Comparison of ENCODE assay signal across 25 mouse cellular contexts in the genomic region with DNA sequence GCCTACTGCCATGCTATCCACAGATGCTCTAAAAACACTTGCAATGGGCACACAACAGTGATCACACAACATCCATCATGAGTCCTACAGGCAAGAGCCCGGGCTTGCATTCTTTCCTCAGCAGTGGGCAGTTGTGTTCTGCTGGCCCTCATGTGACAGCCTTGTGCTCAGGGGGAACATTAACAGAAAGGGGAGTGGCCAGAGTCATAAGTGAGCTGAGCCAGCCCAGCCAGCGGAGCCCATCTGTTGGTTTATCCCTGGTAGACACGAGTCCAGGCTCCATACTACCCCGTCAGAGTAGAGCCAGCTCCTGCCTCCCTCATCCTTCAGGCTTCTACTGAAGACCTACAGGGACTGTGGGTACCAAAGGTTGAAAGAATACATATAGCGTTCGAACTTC. TPM values are rescaled to one million over a fixed set of nuclear protein-coding genes. Genes with fewer than 3 reads are reported as not detected.
DNase-seq lines count a peak whose midpoint lies in the region; ATAC-seq lines count a peak whose summit lies in the region.
"Had no signal": no experiment of that assay in that cellular context is flagged by ENCODE, and none has a peak within 500 bp of the region (broad histone marks: within the 10 kb centered on the region; RNA-seq: fewer than 3 reads in every experiment).

No protein-coding gene starts in this region.

- peaks cover 4% of the 10 kb centered on the region; the same call in 1 of the 2 replicates for H3K36me3 ChIP-seq in liver, embryonic 12.5 days
- H3K36me3 ChIP-seq in hindbrain, embryonic 16.5 days (ENCODE audit: control insufficient read depth, insufficient read depth, low read length) = no peaks in the 10 kb centered on the region
- no peaks in the 10 kb centered on the region for H3K36me3 ChIP-seq in hindbrain, embryonic 14.5 days (replicated peaks; ENCODE audit: control insufficient read depth, insufficient read depth)
- H3K36me3 ChIP-seq: forebrain, embryonic 12.5 days; heart, embryonic 15.5 days; limb, embryonic 15.5 days; midbrain, embryonic 13.5 days; neural tube, embryonic 12.5 days had no signal

- no peak overlapping the region for H3K4me3 ChIP-seq in liver, embryonic 12.5 days
- H3K4me3 ChIP-seq in hindbrain, embryonic 16.5 days (ENCODE audit: low read length) = no peak overlapping the region
- no peak overlapping the region for H3K4me3 ChIP-seq in hindbrain, embryonic 14.5 days (replicated peaks; ENCODE audit: low read length)
- H3K4me3 ChIP-seq: forebrain, embryonic 12.5 days; heart, adult 2 months; heart, embryonic 15.5 days; limb, embryonic 15.5 days; midbrain, embryonic 13.5 days; neural tube, embryonic 12.5 days had no signal

- peak; percentile 87 for DNase-seq in kidney, adult 8-10 months
- DNase-seq in kidney, postnatal 14 days = peak; percentile 85
- no peak for DNase-seq in layer of hippocampus, adult 18-20 months (ENCODE audit: low spot score in 2 of 2)
- DNase-seq in hindbrain, embryonic 14.5 days (ENCODE audit: low spot score) = no peak
- DNase-seq in T-cell, adult 2 months (ENCODE audit: low spot score) = no peak
- DNase-seq: adrenal gland, adult 2 months; B cell, adult 2 months; cerebellum, adult 8-10 months; gastrocnemius, postnatal 10 days; heart, adult 2 months; heart, postnatal 4 days; lung, postnatal 10 days; thymus, postnatal 36 days had no signal

- no peaks in the 10 kb centered on the region for H3K9me3 ChIP-seq in liver, embryonic 12.5 days (replicated peaks)
- H3K9me3 ChIP-seq in hindbrain, embryonic 16.5 days (ENCODE audit: control insufficient read depth, low read length) = no peaks in the 10 kb centered on the region
- no peaks in the 10 kb centered on the region for H3K9me3 ChIP-seq in hindbrain, embryonic 14.5 days (ENCODE audit: control insufficient read depth, low read length)
- H3K9me3 ChIP-seq: forebrain, embryonic 12.5 days; heart, embryonic 15.5 days; limb, embryonic 15.5 days; midbrain, embryonic 13.5 days; neural tube, embryonic 12.5 days had no signal

- H3K4me1 ChIP-seq in liver, embryonic 12.5 days = peaks cover 57% of the 10 kb centered on the region
- peaks cover 7% of the 10 kb centered on the region; the same call in 1 of the 2 replicates for H3K4me1 ChIP-seq in hindbrain, embryonic 16.5 days (ENCODE audit: control insufficient read depth, insufficient read depth, low read depth, low read length)
- H3K4me1 ChIP-seq in hindbrain, embryonic 14.5 days (replicated peaks; ENCODE audit: control insufficient read depth, insufficient read depth, low read length) = no peaks in the 10 kb centered on the region; the same call in 1 of the 2 replicates

- WGBS in liver, embryonic 12.5 days (ENCODE audit: insufficient replicate concordance) = 73% methylated on average over 6 of the region's 6 CpGs
- WGBS in hindbrain, embryonic 16.5 days = 84% methylated on average over 6 of the region's 6 CpGs
- WGBS in hindbrain, embryonic 14.5 days = 75% methylated on average over 6 of the region's 6 CpGs

- no peak overlapping the region for H3K9ac ChIP-seq in liver, embryonic 12.5 days
- no peak overlapping the region for H3K9ac ChIP-seq in hindbrain, embryonic 16.5 days (ENCODE audit: low read depth, low read length)
- H3K9ac ChIP-seq in hindbrain, embryonic 14.5 days = no peak overlapping the region
- H3K9ac ChIP-seq: forebrain, embryonic 12.5 days; heart, embryonic 15.5 days; limb, embryonic 15.5 days; midbrain, embryonic 13.5 days; neural tube, embryonic 12.5 days had no signal

- H3K27ac ChIP-seq in liver, embryonic 12.5 days = peak overlapping the region; percentile 77
- no peak overlapping the region for H3K27ac ChIP-seq in hindbrain, embryonic 16.5 days (ENCODE audit: low read depth, low read length)
- no peak overlapping the region for H3K27ac ChIP-seq in hindbrain, embryonic 14.5 days
- H3K27ac ChIP-seq: forebrain, embryonic 12.5 days; heart, adult 2 months; heart, embryonic 15.5 days; hindbrain, postnatal 0 days; limb, embryonic 15.5 days; midbrain, embryonic 13.5 days; neural tube, embryonic 12.5 days had no signal

- peak overlapping the region; percentile 58 for H3K4me2 ChIP-seq in liver, embryonic 12.5 days
- no peak overlapping the region for H3K4me2 ChIP-seq in hindbrain, embryonic 16.5 days (ENCODE audit: low read length)
- H3K4me2 ChIP-seq in hindbrain, embryonic 14.5 days (replicated peaks) = no peak overlapping the region
- H3K4me2 ChIP-seq: forebrain, embryonic 12.5 days; heart, embryonic 15.5 days; limb, embryonic 15.5 days; midbrain, embryonic 13.5 days; neural tube, embryonic 12.5 days had no signal

- ATAC-seq in liver, embryonic 12.5 days = no peak
- no peak for ATAC-seq in hindbrain, embryonic 16.5 days
- no peak for ATAC-seq in hindbrain, embryonic 14.5 days (ENCODE audit: low FRiP score)
- ATAC-seq: hindbrain, postnatal 0 days; midbrain, embryonic 13.5 days had no signal

- H3K27me3 ChIP-seq in liver, embryonic 12.5 days (replicated peaks) = peaks cover 37% of the 10 kb centered on the region
- H3K27me3 ChIP-seq in hindbrain, embryonic 16.5 days (replicated peaks; ENCODE audit: control insufficient read depth, insufficient read depth, low read length) = peaks cover 20% of the 10 kb centered on the region
- H3K27me3 ChIP-seq in hindbrain, embryonic 14.5 days (ENCODE audit: control insufficient read depth, insufficient read depth, low read length) = peaks cover 37% of the 10 kb centered on the region

RNA-seq across cellular contexts. Expression of a gene that starts 6.4 kb away (rescaled TPM):
- polyA plus RNA-seq in liver, embryonic 12.5 days (2016; fragmentation: Nextera tagmentation; extraction: Ambion mirVana) = 16.0 and 16.5 TPM in 2 replicates
- total RNA-seq in layer of hippocampus, adult 18-20 months (2021) = 1 to 10 TPM; 1.9 to 2.1 TPM
- 3.2 and 3.3 TPM in 2 replicates for polyA plus RNA-seq in hindbrain, embryonic 16.5 days (2015; fragmentation: Nextera tagmentation; extraction: Ambion mirVana)
- polyA plus RNA-seq in hindbrain, embryonic 14.5 days (2014; fragmentation: Nextera tagmentation; extraction: Ambion mirVana) = 2.5 and 3.1 TPM in 2 replicates

RNA-seq across cellular contexts. Expression of a gene that starts 15.9 kb away (rescaled TPM):
- 0.71 and 1.1 TPM in 2 replicates for polyA plus RNA-seq in liver, embryonic 12.5 days (2016; fragmentation: Nextera tagmentation; extraction: Ambion mirVana)
- total RNA-seq in layer of hippocampus, adult 18-20 months (2021) = not detected
- polyA plus RNA-seq in hindbrain, embryonic 16.5 days (2015; fragmentation: Nextera tagmentation; extraction: Ambion mirVana) = 0.31 and 0.32 TPM in 2 replicates
- polyA plus RNA-seq in hindbrain, embryonic 14.5 days (2014; fragmentation: Nextera tagmentation; extraction: Ambion mirVana) = not detected in 2 replicates
- total RNA-seq: gastrocnemius, postnatal 10 days; left cerebral cortex, postnatal 36 days had no signal

RNA-seq across cellular contexts. Expression of a gene that starts 23.7 kb away (rescaled TPM):
- polyA plus RNA-seq in liver, embryonic 12.5 days (2016; fragmentation: Nextera tagmentation; extraction: Ambion mirVana) = 0.15 and 0.19 TPM in 2 replicates
- total RNA-seq in layer of hippocampus, adult 18-20 months (2021) = not detected
- polyA plus RNA-seq in hindbrain, embryonic 16.5 days (2015; fragmentation: Nextera tagmentation; extraction: Ambion mirVana) = 0.49 and 0.80 TPM in 2 replicates
- 0.27 and 0.32 TPM in 2 replicates for polyA plus RNA-seq in hindbrain, embryonic 14.5 days (2014; fragmentation: Nextera tagmentation; extraction: Ambion mirVana)
- total RNA-seq: common myeloid progenitor, adult 5-6 weeks; gastrocnemius, postnatal 10 days; left cerebral cortex, adult 18-20 months; left cerebral cortex, postnatal 36 days; megakaryocyte, adult 5-6 weeks had no signal
- polyA plus RNA-seq: neural tube, embryonic 12.5 days had no signal

RNA-seq across cellular contexts. Expression of a gene that starts 28.2 kb away (rescaled TPM):
- polyA plus RNA-seq in liver, embryonic 12.5 days (2016; fragmentation: Nextera tagmentation; extraction: Ambion mirVana) = 159 and 164 TPM in 2 replicates
- total RNA-seq in layer of hippocampus, adult 18-20 months (2021) = 10 to 100 TPM; 47.4 to 50.6 TPM
- polyA plus RNA-seq in hindbrain, embryonic 16.5 days (2015; fragmentation: Nextera tagmentation; extraction: Ambion mirVana) = 82.8 and 95.8 TPM in 2 replicates
- polyA plus RNA-seq in hindbrain, embryonic 14.5 days (2014; fragmentation: Nextera tagmentation; extraction: Ambion mirVana) = 86.1 and 92.0 TPM in 2 replicates

RNA-seq across cellular contexts. Expression of a gene that starts 33.0 kb away (rescaled TPM):
- 1.9 and 2.3 TPM in 2 replicates for polyA plus RNA-seq in liver, embryonic 12.5 days (2016; fragmentation: Nextera tagmentation; extraction: Ambion mirVana)
- 10 to 100 TPM; 84.2 to 86.8 TPM for total RNA-seq in layer of hippocampus, adult 18-20 months (2021)
- polyA plus RNA-seq in hindbrain, embryonic 16.5 days (2015; fragmentation: Nextera tagmentation; extraction: Ambion mirVana) = 53.3 and 55.0 TPM in 2 replicates
- polyA plus RNA-seq in hindbrain, embryonic 14.5 days (2014; fragmentation: Nextera tagmentation; extraction: Ambion mirVana) = 38.4 and 41.5 TPM in 2 replicates

Comparison
In these comparisons a context has a peak if more than half of its experiments do, and no peak if none do; other contexts are left out.
1. DNase-seq: peak in kidney, adult 8-10 months (2 of 2) and kidney, postnatal 14 days (single experiment); none in layer of hippocampus, adult 18-20 months (0 of 2), hindbrain, embryonic 14.5 days (single experiment) and T-cell, adult 2 months (single experiment).